Mouse (Mus musculus): Measurements from ENCODE around the gene Olfr94. TPM values are rescaled to one million over a fixed set of nuclear protein-coding genes. Genes with fewer than 3 reads are reported as not detected.

Gene Olfr94
- total RNA-seq, 1 experiment from 2014 or later, result not detected

- no peak for ATAC-seq (ENCODE audit: extremely low read depth, insufficient number of reproducible peaks, low FRiP score, poor library complexity, severe bottlenecking)
Observed at GRCm38 (mm10) chr17:37161394-37161793, 39.4 kb downstream of the Olfr94 start, which contains the start of gene Olfr93. Gene Olfr93 (minus strand): TSS chr17:37161494.

Other genes with a start within 250 kb of the Olfr94 start
- 91.1 and 104 TPM in 2 replicates for gene Ppp1r11, start 249.3 kb downstream of the Olfr94 start, total RNA-seq (2017)
- 28.3 and 34.6 TPM in 2 replicates for gene Znrd1, start 242.4 kb downstream of the Olfr94 start, total RNA-seq (2017)
- gene Znrd1as, start 242.4 kb downstream of the Olfr94 start, total RNA-seq (2017), result 6.0 and 6.1 TPM in 2 replicates
- 0.58 TPM in 1 of 2 replicates, not detected in the other for gene 2410137M14Rik, start 219.8 kb downstream of the Olfr94 start, total RNA-seq (2017)
- not detected in 2 replicates for gene H2-M5, start 211.5 kb downstream of the Olfr94 start, total RNA-seq (2017)
- not detected in 2 replicates for gene Zfp57, start 199.8 kb downstream of the Olfr94 start, total RNA-seq (2017)
- gene Mog, start 177.6 kb downstream of the Olfr94 start, total RNA-seq (2017), result not detected in 2 replicates
- gene Gabbr1, start 155.0 kb downstream of the Olfr94 start, total RNA-seq (2017), result 34.7 and 38.2 TPM in 2 replicates
- 0.12 TPM in 1 of 2 replicates, not detected in the other for gene Olfr90, start 112.5 kb downstream of the Olfr94 start, total RNA-seq (2017)
- not detected in 2 replicates for gene Olfr91, start 102.7 kb downstream of the Olfr94 start, total RNA-seq (2017)
- not detected in 2 replicates for gene Olfr92, start 80.9 kb downstream of the Olfr94 start, total RNA-seq (2017)
- not detected in 2 replicates for gene Olfr93, start 39.5 kb downstream of the Olfr94 start, total RNA-seq (2017)
- not detected in 2 replicates for gene Ubd, start 7.1 kb downstream of the Olfr94 start, total RNA-seq (2017)
- not detected in 2 replicates for gene Olfr95, start 12.1 kb upstream of the Olfr94 start, total RNA-seq (2017)
- not detected in 2 replicates for gene Olfr96, start 19.2 kb upstream of the Olfr94 start, total RNA-seq (2017)
- not detected in 2 replicates for gene Olfr97, start 36.3 kb upstream of the Olfr94 start, total RNA-seq (2017)
- gene Olfr98, start 62.8 kb upstream of the Olfr94 start, total RNA-seq (2017), result 0.61 and 0.81 TPM in 2 replicates
- 78.4 and 81.0 TPM in 2 replicates for gene H2-M3, start 69.2 kb upstream of the Olfr94 start, total RNA-seq (2017)
- 0.61 and 1.9 TPM in 2 replicates for gene Olfr99, start 82.5 kb upstream of the Olfr94 start, total RNA-seq (2017)
- not detected in 2 replicates for gene Olfr101, start 103.3 kb upstream of the Olfr94 start, total RNA-seq (2017)
- gene Olfr102, start 116.1 kb upstream of the Olfr94 start, total RNA-seq (2017), result not detected in 2 replicates
- gene Olfr103, start 138.7 kb upstream of the Olfr94 start, total RNA-seq (2017), result not detected in 2 replicates
- gene Olfr104-ps, start 158.6 kb upstream of the Olfr94 start, total RNA-seq (2017), result not detected in 2 replicates
- gene Olfr105-ps, start 178.0 kb upstream of the Olfr94 start, total RNA-seq (2017), result not detected in 2 replicates
- not detected in 2 replicates for gene Olfr106-ps, start 189.4 kb upstream of the Olfr94 start, total RNA-seq (2017)
- not detected in 2 replicates for gene Olfr107, start 198.2 kb upstream of the Olfr94 start, total RNA-seq (2017)
- gene Olfr108, start 244.5 kb upstream of the Olfr94 start, total RNA-seq (2017), result not detected in 2 replicates

Data from neutrophil, adult 5-6 weeks (primary cell).